Mouse (Mus musculus) bone marrow, adult 2 months (tissue): ENCODE measurements around the gene Otx2.

Experiments used
- CTCF ChIP-seq: fragments of 200-500 bp; IDR thresholded peaks from 2 replicates; pipeline ENCODE4 v1.5.1; 2011; ENCODE audit warnings: low read length, control low read depth; ENCODE audit not compliant: control insufficient read depth, insufficient read depth
- POLR2A ChIP-seq: fragments of 200-500 bp; IDR thresholded peaks from 2 replicates; pipeline ENCODE4 v1.6.1; 2011; ENCODE audit warnings: low read depth, mild to moderate bottlenecking, control low read depth, low read length, borderline replicate concordance; ENCODE audit not compliant: control insufficient read depth

GRCm38 (mm10) chr14:48722763-48723162 is 49.1 kb upstream of the Otx2 start:
- TF ChIP-seq CTCF = no peak
- no peak for TF ChIP-seq POLR2A
